Mouse (Mus musculus) heart, adult 8-10 months (tissue): Measurements from ENCODE around the gene Rasgrp1. TPM values are rescaled to one million over a fixed set of nuclear protein-coding genes. Genes with fewer than 3 reads are reported as not detected.

Experiments used
- DNase-seq: peaks from one replicate; pipeline ENCODE4 v3.0.0; 2022; ENCODE audit warnings: low spot score
- total RNA-seq, 4 experiments: library from RNA; stranded (reverse); gene quantifications; 2 replicates each; pipeline ENCODE4 v1.2.4; 2022

The Rasgrp1 gene
- total RNA-seq, 4 experiments from 2014 or later = 0.19 to 0.53 (median 0.42) TPM

DNA sequence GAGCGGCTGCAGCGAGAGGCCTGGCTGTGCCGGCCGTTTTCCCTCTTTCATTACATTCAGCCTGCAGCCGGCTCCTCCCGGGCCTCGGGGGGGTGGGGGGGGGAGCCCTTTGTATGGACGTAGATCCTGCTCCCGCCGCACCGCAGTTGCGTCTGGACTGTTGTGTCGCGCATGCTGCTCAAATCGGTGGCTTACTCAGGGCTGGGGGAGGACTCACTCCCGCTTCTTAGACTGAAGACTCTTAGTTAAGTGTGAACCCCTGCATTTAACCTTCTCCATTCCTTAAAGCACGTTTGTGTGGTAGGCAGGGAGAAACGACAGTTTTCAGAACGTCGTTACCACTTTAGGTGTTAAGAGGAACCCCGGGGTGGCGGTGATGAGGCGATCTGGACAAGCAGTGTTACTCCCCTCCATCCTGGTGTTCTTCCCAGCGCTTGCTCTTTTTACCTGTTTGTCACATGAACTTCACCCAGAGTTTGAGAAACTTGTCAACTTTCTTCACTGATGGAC lies 92.7 kb downstream of the Rasgrp1 start:
- peak; percentile 12 for DNase-seq

DNA sequence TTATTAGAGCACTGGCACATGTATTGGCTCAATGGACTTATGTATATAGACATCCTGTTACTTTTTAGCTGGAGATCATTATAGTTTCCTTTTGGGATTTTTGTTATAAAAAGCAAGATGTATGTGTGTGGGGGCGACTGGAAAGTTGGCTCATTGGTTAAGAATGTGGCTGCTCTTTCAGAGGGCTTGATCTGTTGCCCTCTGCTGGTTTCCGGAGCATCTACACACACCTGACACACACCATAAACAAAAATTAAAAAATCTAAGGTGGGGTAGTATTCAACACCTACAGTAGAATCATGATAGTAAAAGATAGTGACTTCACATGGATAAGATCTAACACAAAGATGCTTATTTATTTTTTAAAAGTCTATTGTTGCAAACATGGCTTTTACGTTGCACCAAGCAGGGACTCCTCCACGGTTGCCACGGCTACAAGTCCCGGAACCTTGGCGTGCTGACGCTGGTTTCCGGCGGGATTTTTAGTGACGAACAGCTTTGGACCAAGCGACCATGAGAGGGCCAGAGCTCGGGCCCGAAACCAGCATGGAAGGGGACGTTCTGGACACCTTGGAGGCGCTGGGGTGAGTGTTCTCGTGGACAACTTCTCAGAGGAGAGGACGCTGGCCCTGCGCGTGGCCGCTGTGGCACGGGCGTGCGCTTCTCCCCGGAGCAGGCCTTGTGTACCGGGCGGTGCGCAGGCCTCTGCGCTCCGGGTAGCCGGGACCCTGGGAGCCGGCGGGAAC lies 93.4 kb downstream of the Rasgrp1 start, which contains the start of gene Fam98b:
Gene Fam98b (plus strand): TSS at position 485 of the 746 bp plus-strand sequence.
- DNase-seq = peak; percentile 91

GRCm38 (mm10) chr2:117241953-117242352 lies 100.8 kb downstream of the Rasgrp1 start:
- no peak for DNase-seq

- peak; percentile 68 for DNase-seq
These were observed 111.5 kb downstream of the Rasgrp1 start for GRCm38 (mm10) chr2:117231257-117231656.

DNA sequence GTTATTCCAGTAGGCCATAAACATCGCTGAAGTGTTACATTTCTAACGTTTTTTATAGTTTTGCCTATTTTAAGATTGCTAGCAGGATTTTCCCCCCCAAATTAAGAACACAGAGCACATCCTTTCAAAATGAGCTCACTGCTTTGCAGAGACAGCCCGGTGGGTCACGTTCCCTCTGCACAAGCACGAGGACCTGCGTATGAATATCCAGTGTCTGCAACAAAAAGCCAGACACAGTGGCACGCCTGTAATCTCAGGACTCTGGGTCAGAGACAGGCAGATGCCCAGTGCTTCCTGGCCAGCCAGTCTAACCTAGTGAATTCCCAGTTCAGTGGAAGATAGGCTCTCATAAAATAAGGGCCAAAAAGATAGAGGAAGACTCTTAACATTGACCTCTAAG lies 112.5 kb downstream of the Rasgrp1 start:
- no peak for DNase-seq

Other genes with a start within 250 kb of the Rasgrp1 start
- gene Spred1, start 221.6 kb downstream of the Rasgrp1 start, total RNA-seq = 10 to 100 TPM in 3 of 4 experiments, 1 to 10 TPM in 1; 9.7 to 13.8 (median 13.0) TPM
- 10 to 100 TPM; 22.3 to 24.3 (median 22.8) TPM for gene Fam98b, start 93.3 kb downstream of the Rasgrp1 start, total RNA-seq